ENCODE assay signal across 8 mouse cellular contexts in the genomic region with DNA sequence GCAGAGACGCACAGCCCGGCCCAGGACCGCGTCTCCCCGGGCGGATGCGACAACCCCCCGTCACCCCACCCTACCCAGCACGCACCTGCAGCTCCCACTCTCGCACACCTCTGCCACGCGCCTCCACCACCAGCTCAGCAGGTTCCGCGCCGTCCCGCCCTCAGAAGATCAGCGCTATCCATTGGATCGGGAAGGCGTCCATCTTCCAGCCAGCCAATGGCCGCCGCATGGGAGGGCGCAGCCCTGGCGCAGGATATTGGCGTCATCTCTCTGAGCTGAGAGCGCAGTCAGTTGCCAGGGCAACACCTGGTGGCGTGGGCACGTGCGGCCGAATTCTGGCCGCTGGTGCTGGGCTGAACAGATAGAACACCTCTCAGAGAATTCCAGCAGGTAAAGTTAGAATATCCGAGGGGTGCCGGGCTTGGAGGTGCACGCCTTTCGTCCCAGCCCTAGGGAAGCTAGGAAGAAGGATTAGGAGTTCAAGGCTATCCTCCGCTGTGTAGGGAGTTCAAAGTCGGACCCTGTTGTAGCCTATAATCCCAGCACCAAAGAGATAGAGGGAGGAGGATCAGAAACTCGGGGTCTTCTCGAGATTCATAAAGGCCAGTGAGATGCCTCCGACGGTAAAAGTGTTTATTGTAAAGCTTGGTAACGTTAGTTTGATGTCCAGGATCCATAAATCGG. TPM values are rescaled to one million over a fixed set of nuclear protein-coding genes. Genes with fewer than 3 reads are reported as not detected.
DNase-seq lines count a peak whose midpoint lies in the region; ATAC-seq and TF ChIP-seq lines count a peak whose summit lies in the region.

Gene 3110082I17Rik, minus strand, starts transcription at position 144 of the 684 bp plus-strand sequence.

- H3K9me3 ChIP-seq in kidney, embryonic 14.5 days (ENCODE audit: control insufficient read depth, low read length), result no peaks in the 10 kb centered on the region
- H3K9me3 ChIP-seq in limb, embryonic 15.5 days, result no peaks in the 10 kb centered on the region

- no peaks in the 10 kb centered on the region for H3K27me3 ChIP-seq in kidney, embryonic 14.5 days (ENCODE audit: control insufficient read depth, insufficient read depth, low read length)
- 0 out of 2 replicates have a peak, but pooled peaks cover 2% of the 10 kb centered on the region for H3K27me3 ChIP-seq in limb, embryonic 15.5 days

- DNase-seq in A20 (ENCODE audit: low read depth, low spot score), result peak; percentile 98
- peak; percentile 96 for DNase-seq in heart, adult 9 months (ENCODE audit: low spot score in 2 of 2)
- peak; percentile 87 to 97 for DNase-seq in monocyte, adult 2 months (ENCODE audit: low read depth in 1 of 2, low spot score in 2 of 2)
- peak; percentile 93 to 95 for DNase-seq in spleen, postnatal 36 days (ENCODE audit: low spot score in 2 of 2)

- peak within 1 kb of the TSS; percentile 15; the same call in 1 of the 2 replicates for H3K27ac ChIP-seq in bone marrow macrophage, adult 2 months (ENCODE audit: insufficient read depth, low read depth, low read length)
- H3K27ac ChIP-seq in embryonic fibroblast, embryonic 13.5 days (ENCODE audit: insufficient read depth, low read length), result no peak within 1 kb of the TSS
- no peak within 1 kb of the TSS for H3K27ac ChIP-seq in kidney, embryonic 14.5 days (ENCODE audit: low read depth, low read length)
- H3K27ac ChIP-seq in limb, embryonic 15.5 days, result no peak within 1 kb of the TSS

- peak within 1 kb of the TSS; percentile 86 for H3K4me2 ChIP-seq in kidney, embryonic 14.5 days (replicated peaks; ENCODE audit: low read depth, low read length)
- peak within 1 kb of the TSS; percentile 73 for H3K4me2 ChIP-seq in limb, embryonic 15.5 days

- ATAC-seq in kidney, embryonic 14.5 days (ENCODE audit: low FRiP score, low TSS enrichment), result peak; percentile 97
- peak; percentile 95 for ATAC-seq in limb, embryonic 15.5 days (ENCODE audit: insufficient number of reproducible peaks, low FRiP score, low TSS enrichment, low read depth)

- TF ChIP-seq POLR2A in bone marrow macrophage, adult 2 months (IDR thresholded peaks at IDR 0.05; ENCODE audit: borderline replicate concordance, low read depth, low read length), result no peak
- TF ChIP-seq POLR2A in embryonic fibroblast, embryonic 13.5 days (IDR thresholded peaks at IDR 0.05; ENCODE audit: low read depth, low read length), result peak; percentile 41; the same call in 1 of the 2 replicates

- no peaks in the 10 kb centered on the region; the same call in 1 of the 2 replicates for H3K36me3 ChIP-seq in kidney, embryonic 14.5 days (ENCODE audit: control insufficient read depth, insufficient read depth, low read length)
- no peaks in the 10 kb centered on the region; the same call in 1 of the 2 replicates for H3K36me3 ChIP-seq in limb, embryonic 15.5 days

- 4% methylated on average over 42 of the region's 42 CpGs for WGBS in kidney, embryonic 14.5 days
- WGBS in limb, embryonic 15.5 days, result 3% methylated on average over 42 of the region's 42 CpGs

- TF ChIP-seq CTCF in bone marrow macrophage, adult 2 months (IDR thresholded peaks at IDR 0.05; ENCODE audit: low read depth, low read length), result no peak
- TF ChIP-seq CTCF in embryonic fibroblast, embryonic 13.5 days (IDR thresholded peaks at IDR 0.05; ENCODE audit: borderline replicate concordance, insufficient read depth, low read length), result no peak

- H3K4me3 ChIP-seq in bone marrow macrophage, adult 2 months (ENCODE audit: insufficient read depth, low read length), result peak within 1 kb of the TSS; percentile 84
- peak within 1 kb of the TSS; percentile 61 for H3K4me3 ChIP-seq in embryonic fibroblast, embryonic 13.5 days (ENCODE audit: insufficient read depth, low read length)
- peak within 1 kb of the TSS; percentile 70 for H3K4me3 ChIP-seq in kidney, embryonic 14.5 days (ENCODE audit: low read length)
- peak within 1 kb of the TSS; percentile 71 for H3K4me3 ChIP-seq in limb, embryonic 15.5 days

- peak within 1 kb of the TSS; percentile 63 for H3K9ac ChIP-seq in kidney, embryonic 14.5 days (ENCODE audit: low read depth, low read length)
- H3K9ac ChIP-seq in limb, embryonic 15.5 days, result peak within 1 kb of the TSS; percentile 54

- peaks cover 49% of the 10 kb centered on the region for H3K4me1 ChIP-seq in bone marrow macrophage, adult 2 months (ENCODE audit: control insufficient read depth, insufficient read depth, low read length)
- peaks cover 4% of the 10 kb centered on the region for H3K4me1 ChIP-seq in embryonic fibroblast, embryonic 13.5 days (ENCODE audit: control insufficient read depth, insufficient read depth, low read length)
- H3K4me1 ChIP-seq in kidney, embryonic 14.5 days (ENCODE audit: control insufficient read depth, insufficient read depth, low read length), result peaks cover 10% of the 10 kb centered on the region
- H3K4me1 ChIP-seq in limb, embryonic 15.5 days, result peaks cover 15% of the 10 kb centered on the region

RNA-seq across cellular contexts. Expression of gene 3110082I17Rik, which starts in this region (rescaled TPM):
- polyA plus RNA-seq in bone marrow macrophage, adult 2 months (2012; ENCODE audit: insufficient read depth, insufficient read length, missing spikeins), result 16.4 TPM in 2 replicates
- 13.9 and 15.3 TPM in 2 replicates for polyA plus RNA-seq in embryonic fibroblast, embryonic 13.5 days (2011; ENCODE audit: insufficient read length, low read depth, missing spikeins)
- polyA plus RNA-seq in kidney, embryonic 14.5 days (2014; fragmentation: Nextera tagmentation; extraction: Ambion mirVana), result 31.6 and 40.6 TPM in 2 replicates
- polyA plus RNA-seq in limb, embryonic 15.5 days (2015; fragmentation: Nextera tagmentation; extraction: Ambion mirVana), result 30.8 and 35.6 TPM in 2 replicates
